Comparison of ENCODE assay signal across 19 mouse cellular contexts in genomic region chr4:103006266-103006665, GRCm38 (mm10). TPM values are rescaled to one million over a fixed set of nuclear protein-coding genes. Genes with fewer than 3 reads are reported as not detected.
A peak's percentile ranks its signal among the peaks of the same experiment; 100 is the strongest.
DNase-seq lines count a peak whose midpoint lies in the region; ATAC-seq lines count a peak whose summit lies in the region.
"Had no signal": no experiment of that assay in that cellular context is flagged by ENCODE, and none has a peak within 500 bp of the region (broad histone marks: within the 10 kb centered on the region; RNA-seq: fewer than 3 reads in every experiment).

No protein-coding gene starts in this region.

- DNase-seq in forebrain, embryonic 10.5 days (ENCODE audit: extremely low spot score, low spot score) = no peak
- no peak for DNase-seq in neural tube, embryonic 11.5 days (ENCODE audit: low spot score)
- no peak for DNase-seq in neural tube, embryonic 10.5 days (ENCODE audit: extremely low spot score, low spot score)
- no peak for DNase-seq in kidney, adult 18-20 months
- no peak for DNase-seq in cerebellum, postnatal 25 days
- no peak for DNase-seq in MN1 (ENCODE audit: low spot score)
- DNase-seq: cerebellum, adult 9-11 months; heart, postnatal 14 days; kidney, adult 11 months; kidney, postnatal 14 days; liver, embryonic 13.5 days; right cerebral cortex, adult 18-20 months; thymus, adult 2 months had no signal

- peak overlapping the region; percentile 74 for H3K27ac ChIP-seq in forebrain, embryonic 10.5 days
- no peak overlapping the region for H3K27ac ChIP-seq in forebrain, embryonic 12.5 days
- peak overlapping the region; percentile 62 for H3K27ac ChIP-seq in neural tube, embryonic 11.5 days (ENCODE audit: low read depth, low read length)
- H3K27ac ChIP-seq in limb, embryonic 13.5 days = peak overlapping the region; percentile 88
- H3K27ac ChIP-seq: hindbrain, postnatal 0 days; liver, embryonic 13.5 days; lung, embryonic 15.5 days had no signal

- no peaks in the 10 kb centered on the region for H3K36me3 ChIP-seq in forebrain, embryonic 10.5 days (replicated peaks)
- no peaks in the 10 kb centered on the region for H3K36me3 ChIP-seq in forebrain, embryonic 12.5 days (replicated peaks)
- no peaks in the 10 kb centered on the region for H3K36me3 ChIP-seq in neural tube, embryonic 11.5 days (ENCODE audit: control insufficient read depth, insufficient read depth, low read length)
- H3K36me3 ChIP-seq in limb, embryonic 13.5 days = no peaks in the 10 kb centered on the region
- H3K36me3 ChIP-seq: G1E; liver, embryonic 13.5 days; lung, embryonic 15.5 days had no signal

- no peak for ATAC-seq in forebrain, embryonic 12.5 days (ENCODE audit: low FRiP score)
- no peak for ATAC-seq in neural tube, embryonic 11.5 days (ENCODE audit: insufficient read depth, low FRiP score, low TSS enrichment)
- no peak for ATAC-seq in limb, embryonic 13.5 days (ENCODE audit: low FRiP score, low read depth)
- ATAC-seq: hindbrain, postnatal 0 days had no signal

- peaks cover 16% of the 10 kb centered on the region for H3K4me1 ChIP-seq in forebrain, embryonic 10.5 days
- H3K4me1 ChIP-seq in forebrain, embryonic 12.5 days = peaks cover 15% of the 10 kb centered on the region
- H3K4me1 ChIP-seq in neural tube, embryonic 11.5 days (ENCODE audit: control insufficient read depth, insufficient read depth, low read length) = no peaks in the 10 kb centered on the region
- peaks cover 37% of the 10 kb centered on the region for H3K4me1 ChIP-seq in limb, embryonic 13.5 days
- H3K4me1 ChIP-seq: liver, embryonic 13.5 days had no signal

- no peak overlapping the region for H3K9ac ChIP-seq in forebrain, embryonic 12.5 days
- H3K9ac ChIP-seq in neural tube, embryonic 11.5 days (ENCODE audit: low read length) = no peak overlapping the region
- 0 out of 2 replicates have a peak overlapping the region, but pooled peaks have one; percentile 4 for H3K9ac ChIP-seq in limb, embryonic 13.5 days
- H3K9ac ChIP-seq: liver, embryonic 13.5 days; lung, embryonic 15.5 days had no signal

- no peak overlapping the region for H3K4me3 ChIP-seq in forebrain, embryonic 10.5 days
- H3K4me3 ChIP-seq in forebrain, embryonic 12.5 days (replicated peaks) = no peak overlapping the region
- H3K4me3 ChIP-seq in neural tube, embryonic 11.5 days (ENCODE audit: low read depth, low read length) = no peak overlapping the region
- no peak overlapping the region for H3K4me3 ChIP-seq in limb, embryonic 13.5 days
- H3K4me3 ChIP-seq: liver, embryonic 13.5 days; lung, embryonic 15.5 days had no signal

- no peaks in the 10 kb centered on the region for H3K9me3 ChIP-seq in forebrain, embryonic 10.5 days
- no peaks in the 10 kb centered on the region for H3K9me3 ChIP-seq in forebrain, embryonic 12.5 days
- no peaks in the 10 kb centered on the region for H3K9me3 ChIP-seq in neural tube, embryonic 11.5 days (ENCODE audit: control insufficient read depth, low read length)
- H3K9me3 ChIP-seq in limb, embryonic 13.5 days = no peaks in the 10 kb centered on the region
- H3K9me3 ChIP-seq: G1E; liver, embryonic 13.5 days; lung, embryonic 15.5 days had no signal

- no peak overlapping the region for H3K4me2 ChIP-seq in forebrain, embryonic 12.5 days
- no peak overlapping the region for H3K4me2 ChIP-seq in neural tube, embryonic 11.5 days (ENCODE audit: low read depth)
- H3K4me2 ChIP-seq in limb, embryonic 13.5 days (replicated peaks) = no peak overlapping the region
- H3K4me2 ChIP-seq: liver, embryonic 13.5 days; lung, embryonic 15.5 days had no signal

- WGBS in forebrain, embryonic 10.5 days = 83% methylated on average over 5 of the region's 5 CpGs
- 78% methylated on average over 5 of the region's 5 CpGs for WGBS in forebrain, embryonic 12.5 days
- WGBS in neural tube, embryonic 11.5 days = 68% methylated on average over 5 of the region's 5 CpGs
- 56% methylated on average over 5 of the region's 5 CpGs for WGBS in limb, embryonic 13.5 days

- H3K27me3 ChIP-seq in forebrain, embryonic 10.5 days (ENCODE audit: poor library complexity, severe bottlenecking) = no peaks in the 10 kb centered on the region
- no peaks in the 10 kb centered on the region for H3K27me3 ChIP-seq in forebrain, embryonic 12.5 days
- H3K27me3 ChIP-seq in neural tube, embryonic 11.5 days (ENCODE audit: control insufficient read depth, insufficient read depth, low read length) = no peaks in the 10 kb centered on the region
- H3K27me3 ChIP-seq in limb, embryonic 13.5 days = no peaks in the 10 kb centered on the region
- H3K27me3 ChIP-seq: liver, embryonic 13.5 days; lung, embryonic 15.5 days had no signal

RNA-seq across cellular contexts. Expression of gene Insl5, which starts 20.4 kb away (rescaled TPM):
- not detected in 2 replicates for polyA plus RNA-seq in forebrain, embryonic 10.5 days (2016; fragmentation: Nextera tagmentation; extraction: Ambion mirVana)
- polyA plus RNA-seq in forebrain, embryonic 12.5 days (2016; fragmentation: Nextera tagmentation; extraction: Ambion mirVana) = not detected in 2 replicates
- polyA plus RNA-seq in neural tube, embryonic 11.5 days (2014; fragmentation: Nextera tagmentation; extraction: Ambion mirVana) = not detected in 2 replicates
- polyA plus RNA-seq in limb, embryonic 13.5 days (2015; fragmentation: Nextera tagmentation; extraction: Ambion mirVana) = not detected in 2 replicates
- polyA plus RNA-seq: CD4-positive, CD25-positive, alpha-beta regulatory T cell, adult 4 months; G1E; hindbrain, postnatal 0 days; liver, embryonic 13.5 days had no signal

RNA-seq across cellular contexts. Expression of gene Tctex1d1, which starts 27.9 kb away (rescaled TPM):
- polyA plus RNA-seq in forebrain, embryonic 10.5 days (2016; fragmentation: Nextera tagmentation; extraction: Ambion mirVana) = 0.31 and 0.36 TPM in 2 replicates
- 0.54 and 0.86 TPM in 2 replicates for polyA plus RNA-seq in forebrain, embryonic 12.5 days (2016; fragmentation: Nextera tagmentation; extraction: Ambion mirVana)
- 0.44 and 1.2 TPM in 2 replicates for polyA plus RNA-seq in neural tube, embryonic 11.5 days (2014; fragmentation: Nextera tagmentation; extraction: Ambion mirVana)
- polyA plus RNA-seq in limb, embryonic 13.5 days (2015; fragmentation: Nextera tagmentation; extraction: Ambion mirVana) = 0.59 and 1.1 TPM in 2 replicates
- polyA plus RNA-seq: CD4-positive, CD25-positive, alpha-beta regulatory T cell, adult 4 months; G1E had no signal
